Mouse (Mus musculus) kidney, adult 11 months (tissue): ENCODE data around the gene Wfdc10.

ENCODE experiments used
- DNase-seq: peaks from one replicate; pipeline ENCODE4 v3.0.0; 2022

The Wfdc10 gene

DNA sequence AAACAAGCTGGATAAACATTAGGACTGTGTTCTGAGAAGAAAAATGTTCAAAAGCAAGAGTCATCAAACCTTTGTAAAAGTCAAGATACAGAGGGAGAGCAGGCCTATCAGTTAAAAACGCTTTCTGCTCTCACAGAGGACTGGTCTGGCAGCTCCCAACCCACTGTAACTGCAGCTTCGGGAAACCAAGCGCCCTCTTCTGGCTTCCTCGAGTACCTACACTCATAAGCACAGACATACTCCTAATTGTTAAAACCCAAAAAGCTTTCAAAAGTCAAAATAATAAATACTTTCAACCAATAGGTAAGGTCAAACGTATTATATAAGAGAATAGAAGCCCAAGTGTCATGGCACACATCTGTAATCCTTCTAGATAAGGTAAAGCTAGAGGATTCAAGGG, 48.4 kb downstream of the Wfdc10 start:
- no peak for DNase-seq

DNA sequence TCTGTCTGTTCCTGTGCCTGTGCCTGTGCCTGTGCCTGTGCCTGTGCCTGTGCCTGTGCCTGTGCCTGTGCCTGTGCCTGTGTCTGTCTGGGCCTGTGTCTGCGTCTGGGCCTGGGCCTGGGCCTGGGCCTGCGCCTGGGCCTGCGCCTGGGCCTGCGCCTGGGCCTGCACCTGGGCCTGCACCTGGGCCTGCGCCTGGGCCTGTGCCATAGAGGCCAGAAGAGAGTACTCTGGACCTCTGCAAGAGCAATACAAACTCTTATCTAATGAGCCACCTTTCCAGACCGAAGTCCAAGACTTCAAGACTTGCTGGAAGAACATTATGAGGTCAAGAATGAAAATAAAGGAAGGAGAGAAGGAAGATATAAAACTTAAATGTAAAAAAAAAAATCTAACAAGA, 49.5 kb downstream of the Wfdc10 start:
- no peak for DNase-seq

DNA sequence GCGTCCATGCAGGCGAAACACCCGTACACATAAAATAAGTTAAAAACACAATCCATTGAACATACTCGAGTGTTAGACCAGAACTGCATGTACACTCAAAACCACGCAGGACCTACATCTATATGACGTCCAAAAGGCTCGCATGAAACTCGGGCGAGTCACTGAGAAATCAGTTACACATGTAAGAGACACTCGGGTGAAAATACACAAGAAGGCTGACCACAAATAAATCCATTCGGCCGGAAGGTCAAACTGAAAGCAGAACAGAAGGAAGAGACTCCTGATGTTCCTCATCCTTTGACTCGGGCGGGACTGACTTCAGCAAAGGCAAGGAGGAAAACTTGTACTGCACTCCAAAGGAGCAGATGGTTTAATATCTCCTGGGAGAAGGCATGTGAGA, 50.1 kb downstream of the Wfdc10 start:
- DNase-seq, result no peak
